In genomic region chr11:78500623-78501202, GRCm38 (mm10) we compare ENCODE assay signal across 19 mouse cellular contexts. TPM values are rescaled to one million over a fixed set of nuclear protein-coding genes. Genes with fewer than 3 reads are reported as not detected.
DNase-seq lines count a peak whose midpoint lies in the region; ATAC-seq and TF ChIP-seq lines count a peak whose summit lies in the region.
"Had no signal": no experiment of that assay in that cellular context is flagged by ENCODE, and none has a peak within 500 bp of the region (broad histone marks: within the 10 kb centered on the region; RNA-seq: fewer than 3 reads in every experiment).

No protein-coding gene starts in this region.

- TF ChIP-seq CTCF in layer of hippocampus, adult 2 months (conservative IDR thresholded peaks at IDR 0.05): no peak
- TF ChIP-seq CTCF in liver, adult 2 months (IDR thresholded peaks at IDR 0.05; ENCODE audit: low read depth, low read length): no peak
- TF ChIP-seq CTCF in midbrain, postnatal 0 days (IDR thresholded peaks at IDR 0.05): no peak

- H3K4me3 ChIP-seq in layer of hippocampus, adult 2 months: peak overlapping the region; percentile 3; the same call in 1 of the 2 replicates
- peak overlapping the region; percentile 3 for H3K4me3 ChIP-seq in hindbrain, embryonic 15.5 days
- H3K4me3 ChIP-seq in liver, adult 2 months (ENCODE audit: insufficient read depth, low read depth, low read length): peak overlapping the region; percentile 89
- H3K4me3 ChIP-seq in midbrain, postnatal 0 days (ENCODE audit: low read depth, low read length): peak overlapping the region; percentile 2; the same call in 1 of the 2 replicates
- H3K4me3 ChIP-seq in limb, embryonic 10.5 days: no peak overlapping the region
- H3K4me3 ChIP-seq: limb, embryonic 12.5 days had no signal

- 0 out of 2 replicates have a peak, but pooled peaks cover 8% of the 10 kb centered on the region for H3K27me3 ChIP-seq in hindbrain, embryonic 15.5 days
- no peaks in the 10 kb centered on the region for H3K27me3 ChIP-seq in liver, adult 2 months (ENCODE audit: control insufficient read depth, insufficient read depth, low read length)
- no peaks in the 10 kb centered on the region for H3K27me3 ChIP-seq in midbrain, postnatal 0 days (ENCODE audit: insufficient read depth, low read length)
- H3K27me3 ChIP-seq in limb, embryonic 10.5 days (ENCODE audit: low read depth, poor library complexity, severe bottlenecking): peaks cover 55% of the 10 kb centered on the region

- H3K4me1 ChIP-seq in hindbrain, embryonic 15.5 days (replicated peaks): peaks cover 22% of the 10 kb centered on the region
- H3K4me1 ChIP-seq in liver, adult 2 months (ENCODE audit: control insufficient read depth, insufficient read depth, low read length): peaks cover 17% of the 10 kb centered on the region
- peaks cover 3% of the 10 kb centered on the region; the same call in 1 of the 2 replicates for H3K4me1 ChIP-seq in midbrain, postnatal 0 days (ENCODE audit: insufficient read depth, low read length)
- H3K4me1 ChIP-seq in limb, embryonic 10.5 days: peaks cover 16% of the 10 kb centered on the region

- peak overlapping the region; percentile 7; the same call in 1 of the 2 replicates for H3K4me2 ChIP-seq in hindbrain, embryonic 15.5 days
- H3K4me2 ChIP-seq in midbrain, postnatal 0 days (ENCODE audit: low read depth, low read length, poor library complexity, severe bottlenecking): peak overlapping the region; percentile 6; the same call in 1 of the 2 replicates
- H3K4me2 ChIP-seq: heart, embryonic 11.5 days; limb, embryonic 12.5 days had no signal

- peak; percentile 55; the same call in 1 of the 2 replicates for TF ChIP-seq POLR2A in liver, adult 2 months (IDR thresholded peaks at IDR 0.05; ENCODE audit: extremely low read depth, insufficient read depth, low read length)

- no peaks in the 10 kb centered on the region for H3K36me3 ChIP-seq in hindbrain, embryonic 15.5 days
- peaks cover 7% of the 10 kb centered on the region for H3K36me3 ChIP-seq in liver, adult 2 months (ENCODE audit: control insufficient read depth, insufficient read depth, low read length)
- peaks cover under 1% of the 10 kb centered on the region; the same call in 1 of the 2 replicates for H3K36me3 ChIP-seq in midbrain, postnatal 0 days (ENCODE audit: insufficient read depth, low read length)
- peaks cover 8% of the 10 kb centered on the region for H3K36me3 ChIP-seq in limb, embryonic 10.5 days

- no peaks in the 10 kb centered on the region for H3K9me3 ChIP-seq in hindbrain, embryonic 15.5 days
- no peaks in the 10 kb centered on the region for H3K9me3 ChIP-seq in midbrain, postnatal 0 days (ENCODE audit: low read length)
- H3K9me3 ChIP-seq in limb, embryonic 10.5 days (replicated peaks): no peaks in the 10 kb centered on the region
- H3K9me3 ChIP-seq: limb, embryonic 12.5 days had no signal

- DNase-seq in layer of hippocampus, adult 2 months (ENCODE audit: low spot score in 2 of 2): no peak
- no peak for DNase-seq in layer of hippocampus, postnatal 36 days
- peak; percentile 91 for DNase-seq in liver, adult 2 months (ENCODE audit: extremely low read depth, low read depth, low spot score)
- no peak for DNase-seq in midbrain, postnatal 0 days (ENCODE audit: low spot score)
- DNase-seq in limb, embryonic 10.5 days (ENCODE audit: low spot score): no peak
- DNase-seq in adrenal gland, adult 8-10 months: no peak
- DNase-seq: adrenal gland, postnatal 14 days; cerebellum, adult 2 months; gastrocnemius, postnatal 36 days; heart, postnatal 36 days; kidney, adult 11 months; kidney, postnatal 14 days; right cerebral cortex, postnatal 25 days had no signal

- no peak for ATAC-seq in hindbrain, embryonic 15.5 days (ENCODE audit: low FRiP score, low read depth)
- no peak for ATAC-seq in midbrain, postnatal 0 days (ENCODE audit: low FRiP score)
- ATAC-seq: lung, postnatal 0 days had no signal

- H3K9ac ChIP-seq in hindbrain, embryonic 15.5 days: no peak overlapping the region
- peak overlapping the region; percentile 80 for H3K9ac ChIP-seq in liver, adult 2 months (ENCODE audit: low read depth, low read length)
- H3K9ac ChIP-seq in midbrain, postnatal 0 days (replicated peaks; ENCODE audit: low read length, poor library complexity, severe bottlenecking): no peak overlapping the region
- H3K9ac ChIP-seq: limb, embryonic 12.5 days had no signal

- H3K79me2 ChIP-seq in liver, adult 2 months (ENCODE audit: control insufficient read depth, insufficient read depth, low read length): peaks cover 13% of the 10 kb centered on the region; the same call in 1 of the 2 replicates

- 82% methylated on average over 9 of the region's 9 CpGs for WGBS in hindbrain, embryonic 15.5 days
- 18% methylated on average over 9 of the region's 9 CpGs for WGBS in liver, adult 2 months
- 76% methylated on average over 9 of the region's 9 CpGs for WGBS in midbrain, postnatal 0 days
- WGBS in limb, embryonic 10.5 days: 82% methylated on average over 9 of the region's 9 CpGs

- H3K27ac ChIP-seq in layer of hippocampus, adult 2 months: no peak overlapping the region
- no peak overlapping the region for H3K27ac ChIP-seq in hindbrain, embryonic 15.5 days (replicated peaks)
- peak overlapping the region; percentile 95 for H3K27ac ChIP-seq in liver, adult 2 months (replicated peaks; ENCODE audit: insufficient read depth, low read depth, low read length)
- H3K27ac ChIP-seq in midbrain, postnatal 0 days (ENCODE audit: low read depth, low read length): no peak overlapping the region
- no peak overlapping the region for H3K27ac ChIP-seq in limb, embryonic 10.5 days
- H3K27ac ChIP-seq: limb, embryonic 12.5 days had no signal

RNA-seq across cellular contexts. Expression of gene Vtn, which starts 1.8 kb away (rescaled TPM):
- total RNA-seq in layer of hippocampus, adult 2 months (2021): 10 to 100 TPM; 59.6 to 69.2 TPM
- 10 to 100 TPM; 54.2 to 70.1 TPM for total RNA-seq in layer of hippocampus, postnatal 36 days (2021)
- 157 and 165 TPM in 2 replicates for polyA plus RNA-seq in hindbrain, embryonic 15.5 days (2015; fragmentation: Nextera tagmentation; extraction: Ambion mirVana)
- 2,089 and 2,597 TPM in 2 replicates for total RNA-seq in liver, adult 2 months (2014; rRNA removed)
- polyA plus RNA-seq in liver, adult 2 months (2012; rRNA removed): 3,152 and 3,193 TPM in 2 replicates
- total RNA-seq in midbrain, postnatal 0 days (2014; rRNA removed): 114 and 120 TPM in 2 replicates
- 139 and 160 TPM in 2 replicates for polyA plus RNA-seq in midbrain, postnatal 0 days (2015; fragmentation: Nextera tagmentation; extraction: Ambion mirVana)
- 0.11 TPM in 1 of 2 replicates, not detected in the other for polyA plus RNA-seq in limb, embryonic 10.5 days (2016; fragmentation: Nextera tagmentation; extraction: Ambion mirVana)
- 1 to 10 TPM in 2 of 4 experiments, under 1 TPM in 2; 0.66 to 3.2 (median 1.1) TPM for total RNA-seq in adrenal gland, adult 8-10 months (2022)
- total RNA-seq: CH12.LX; megakaryocyte, adult 5-6 weeks had no signal

RNA-seq across cellular contexts. Expression of gene Sebox, which starts 2.5 kb away (rescaled TPM):
- 1 to 10 TPM; 4.5 to 4.7 TPM for total RNA-seq in layer of hippocampus, adult 2 months (2021)
- total RNA-seq in layer of hippocampus, postnatal 36 days (2021): 1 to 10 TPM; 4.5 to 4.9 TPM
- 0.12 and 0.14 TPM in 2 replicates for polyA plus RNA-seq in hindbrain, embryonic 15.5 days (2015; fragmentation: Nextera tagmentation; extraction: Ambion mirVana)
- 0.34 and 0.37 TPM in 2 replicates for total RNA-seq in liver, adult 2 months (2014; rRNA removed)
- 0.36 and 0.91 TPM in 2 replicates for polyA plus RNA-seq in liver, adult 2 months (2012; rRNA removed)
- total RNA-seq in midbrain, postnatal 0 days (2014; rRNA removed): 0.71 TPM in 1 of 2 replicates, not detected in the other
- not detected in 2 replicates for polyA plus RNA-seq in midbrain, postnatal 0 days (2015; fragmentation: Nextera tagmentation; extraction: Ambion mirVana)
- polyA plus RNA-seq in limb, embryonic 10.5 days (2016; fragmentation: Nextera tagmentation; extraction: Ambion mirVana): not detected in 2 replicates
- total RNA-seq in adrenal gland, adult 8-10 months (2022): not detected
- total RNA-seq: adrenal gland, postnatal 14 days; CH12.LX; gastrocnemius, postnatal 36 days; heart, postnatal 36 days; megakaryocyte, adult 5-6 weeks had no signal
- polyA plus RNA-seq: heart, embryonic 11.5 days; limb, embryonic 12.5 days; lung, postnatal 0 days had no signal

RNA-seq across cellular contexts. Expression of gene Sarm1, which starts 3.2 kb away (rescaled TPM):
- total RNA-seq in layer of hippocampus, adult 2 months (2021): 10 to 100 TPM; 39.2 to 45.4 TPM
- 10 to 100 TPM; 39.9 to 41.1 TPM for total RNA-seq in layer of hippocampus, postnatal 36 days (2021)
- 47.3 and 53.2 TPM in 2 replicates for polyA plus RNA-seq in hindbrain, embryonic 15.5 days (2015; fragmentation: Nextera tagmentation; extraction: Ambion mirVana)
- 0.09 and 0.34 TPM in 2 replicates for total RNA-seq in liver, adult 2 months (2014; rRNA removed)
- polyA plus RNA-seq in liver, adult 2 months (2012; rRNA removed): 0.21 and 0.24 TPM in 2 replicates
- 63.2 and 66.3 TPM in 2 replicates for total RNA-seq in midbrain, postnatal 0 days (2014; rRNA removed)
- polyA plus RNA-seq in midbrain, postnatal 0 days (2015; fragmentation: Nextera tagmentation; extraction: Ambion mirVana): 39.8 and 40.1 TPM in 2 replicates
- 2.3 and 2.5 TPM in 2 replicates for polyA plus RNA-seq in limb, embryonic 10.5 days (2016; fragmentation: Nextera tagmentation; extraction: Ambion mirVana)
- total RNA-seq in adrenal gland, adult 8-10 months (2022): 10 to 100 TPM in 2 of 4 experiments, 1 to 10 TPM in 2; 6.4 to 15.1 (median 9.0) TPM
- total RNA-seq: megakaryocyte, adult 5-6 weeks had no signal

RNA-seq across cellular contexts. Expression of gene Tmem199, which starts 11.3 kb away (rescaled TPM):
- total RNA-seq in layer of hippocampus, adult 2 months (2021): 10 to 100 TPM; 44.2 to 45.7 TPM
- total RNA-seq in layer of hippocampus, postnatal 36 days (2021): 10 to 100 TPM; 43.0 to 44.0 TPM
- polyA plus RNA-seq in hindbrain, embryonic 15.5 days (2015; fragmentation: Nextera tagmentation; extraction: Ambion mirVana): 88.0 and 91.8 TPM in 2 replicates
- total RNA-seq in liver, adult 2 months (2014; rRNA removed): 7.7 and 10.8 TPM in 2 replicates
- polyA plus RNA-seq in liver, adult 2 months (2012; rRNA removed): 5.9 and 6.1 TPM in 2 replicates
- 46.2 and 48.2 TPM in 2 replicates for total RNA-seq in midbrain, postnatal 0 days (2014; rRNA removed)
- 92.4 and 96.0 TPM in 2 replicates for polyA plus RNA-seq in midbrain, postnatal 0 days (2015; fragmentation: Nextera tagmentation; extraction: Ambion mirVana)
- 73.7 and 85.5 TPM in 2 replicates for polyA plus RNA-seq in limb, embryonic 10.5 days (2016; fragmentation: Nextera tagmentation; extraction: Ambion mirVana)
- 10 to 100 TPM; 27.5 to 36.3 (median 34.5) TPM for total RNA-seq in adrenal gland, adult 8-10 months (2022)

RNA-seq across cellular contexts. Expression of gene Poldip2, which starts 11.3 kb away (rescaled TPM):
- 100 to 1,000 TPM; 121 to 122 TPM for total RNA-seq in layer of hippocampus, adult 2 months (2021)
- total RNA-seq in layer of hippocampus, postnatal 36 days (2021): 100 to 1,000 TPM; 116 to 121 TPM
- polyA plus RNA-seq in hindbrain, embryonic 15.5 days (2015; fragmentation: Nextera tagmentation; extraction: Ambion mirVana): 181 and 189 TPM in 2 replicates
- total RNA-seq in liver, adult 2 months (2014; rRNA removed): 63.5 and 67.5 TPM in 2 replicates
- polyA plus RNA-seq in liver, adult 2 months (2012; rRNA removed): 77.6 and 80.9 TPM in 2 replicates
- total RNA-seq in midbrain, postnatal 0 days (2014; rRNA removed): 145 and 149 TPM in 2 replicates
- polyA plus RNA-seq in midbrain, postnatal 0 days (2015; fragmentation: Nextera tagmentation; extraction: Ambion mirVana): 159 and 176 TPM in 2 replicates
- polyA plus RNA-seq in limb, embryonic 10.5 days (2016; fragmentation: Nextera tagmentation; extraction: Ambion mirVana): 179 TPM in 2 replicates
- total RNA-seq in adrenal gland, adult 8-10 months (2022): 100 to 1,000 TPM; 129 to 171 (median 150) TPM

Comparison
In these comparisons a context has a peak if more than half of its experiments do, and no peak if none do; other contexts are left out.
1. RNA of gene Vtn, which starts 1.8 kb away (total RNA-seq): 2,089 to 2,597 TPM in liver, adult 2 months; 114 to 120 TPM in midbrain, postnatal 0 days, 54.2 to 70.1 TPM in layer of hippocampus, postnatal 36 days, 59.6 to 69.2 TPM in layer of hippocampus, adult 2 months and 0.66 to 3.2 TPM in adrenal gland, adult 8-10 months; every median in the first group is over 10 times any median in the second.